Mouse (Mus musculus): ENCODE measurements around the gene Fyn.
A peak's percentile ranks its signal among the peaks of the same experiment; 100 is the strongest.

Fyn gene

DNA sequence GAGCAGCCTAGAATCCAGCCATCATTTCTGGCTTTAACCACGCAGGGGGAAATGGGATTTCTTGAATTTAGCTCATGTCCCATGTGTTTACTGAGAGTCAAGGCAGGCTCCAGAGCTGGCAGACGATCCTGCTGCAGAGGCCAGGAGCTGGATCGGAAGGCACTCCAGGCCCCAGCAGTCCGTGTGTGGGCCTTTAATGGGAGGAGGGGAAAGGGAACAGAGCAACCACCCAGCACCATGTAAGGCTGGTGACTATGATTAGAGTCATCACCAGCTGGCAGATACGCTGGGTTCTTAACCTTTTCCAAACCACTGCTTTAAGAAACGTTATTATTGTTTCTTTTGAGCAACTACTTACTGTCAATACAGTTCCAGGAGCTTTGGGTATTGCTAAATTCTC, 246.0 kb downstream of the Fyn start:
- DNase-seq, result peak; percentile 61 to 76
